Mouse (Mus musculus): ENCODE data around the gene Crkl.
"Not testable (repeated sequence)": the region's sequence is repeated elsewhere in the genome, so short reads cannot be mapped to it uniquely, and the experiment has no call there.

The Crkl gene

DNA sequence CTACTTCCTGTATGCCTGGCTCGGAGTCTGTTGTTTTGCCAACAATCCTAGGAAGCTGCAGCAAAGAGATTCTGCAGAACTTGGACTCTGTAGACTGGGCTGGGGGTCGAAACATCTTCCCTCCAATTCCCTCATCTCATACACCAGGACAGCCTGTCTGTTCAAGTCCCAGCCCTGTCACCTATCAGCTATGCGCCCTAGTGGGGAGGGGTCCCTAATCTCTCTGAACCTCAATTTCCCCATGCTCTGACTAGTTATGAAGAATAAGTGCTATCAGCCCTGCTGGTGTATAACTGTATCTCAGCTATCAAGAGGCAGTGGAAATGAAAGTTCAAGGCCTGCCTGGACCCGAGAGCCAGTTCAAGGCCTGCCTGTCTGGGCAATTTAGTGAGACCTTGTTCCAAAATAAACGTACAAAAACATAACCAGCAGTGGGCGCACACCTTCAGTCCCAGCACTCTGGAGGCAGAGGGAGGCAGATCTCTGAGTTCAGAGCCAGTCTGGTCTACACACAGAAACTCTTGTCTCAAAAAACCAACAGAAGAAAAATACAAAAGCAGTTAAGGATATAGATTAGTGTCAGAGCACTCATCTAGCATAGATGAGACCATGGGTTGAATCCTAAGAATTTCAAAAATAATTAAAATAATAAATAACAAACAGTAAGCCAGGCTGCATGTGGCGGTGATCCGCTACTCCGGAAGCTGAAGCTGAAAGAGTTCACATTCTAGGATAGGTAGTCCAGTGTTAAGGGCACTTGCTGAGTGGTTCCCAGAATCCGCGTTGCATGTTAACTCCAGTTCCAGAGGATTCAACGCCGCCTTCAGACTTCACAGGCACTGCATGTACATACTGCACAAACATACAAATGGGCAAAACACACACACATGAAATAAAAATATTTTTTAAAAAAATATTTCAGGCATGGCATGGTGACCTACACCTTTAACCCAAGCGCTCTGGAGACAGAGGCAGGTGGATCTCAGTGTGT is 37.0 kb downstream of the Crkl start:
- DNase-seq, result peak in 1 of 2 experiments; percentile 26

- peak; percentile 26 to 46 for DNase-seq
Observed at GRCm38 (mm10) chr16:17489469-17490111, 37.8 kb downstream of the Crkl start, which contains the start of gene Aifm3. Gene Aifm3 (plus strand): TSS chr16:17489611.

DNA sequence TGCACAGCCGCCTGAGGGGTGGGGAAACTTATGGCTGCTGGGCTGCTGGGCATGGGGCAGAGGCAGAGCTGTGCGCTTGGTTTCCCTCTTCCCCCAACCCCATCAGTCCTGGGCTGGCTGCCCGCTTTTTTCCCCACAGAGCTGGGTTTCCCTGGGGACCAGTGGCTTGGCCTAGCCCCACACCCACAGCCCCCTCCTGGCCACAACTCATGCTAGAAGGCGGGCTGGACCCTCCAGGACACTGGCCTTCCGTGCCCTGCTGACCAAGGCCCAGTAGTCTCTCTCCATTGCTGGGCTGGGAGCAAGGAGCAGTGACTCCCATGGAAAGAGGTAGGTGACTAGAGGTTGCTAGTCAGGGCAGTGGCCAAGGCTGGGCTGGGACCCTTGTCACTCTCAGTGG is 39.4 kb downstream of the Crkl start:
- no peak for DNase-seq

DNA sequence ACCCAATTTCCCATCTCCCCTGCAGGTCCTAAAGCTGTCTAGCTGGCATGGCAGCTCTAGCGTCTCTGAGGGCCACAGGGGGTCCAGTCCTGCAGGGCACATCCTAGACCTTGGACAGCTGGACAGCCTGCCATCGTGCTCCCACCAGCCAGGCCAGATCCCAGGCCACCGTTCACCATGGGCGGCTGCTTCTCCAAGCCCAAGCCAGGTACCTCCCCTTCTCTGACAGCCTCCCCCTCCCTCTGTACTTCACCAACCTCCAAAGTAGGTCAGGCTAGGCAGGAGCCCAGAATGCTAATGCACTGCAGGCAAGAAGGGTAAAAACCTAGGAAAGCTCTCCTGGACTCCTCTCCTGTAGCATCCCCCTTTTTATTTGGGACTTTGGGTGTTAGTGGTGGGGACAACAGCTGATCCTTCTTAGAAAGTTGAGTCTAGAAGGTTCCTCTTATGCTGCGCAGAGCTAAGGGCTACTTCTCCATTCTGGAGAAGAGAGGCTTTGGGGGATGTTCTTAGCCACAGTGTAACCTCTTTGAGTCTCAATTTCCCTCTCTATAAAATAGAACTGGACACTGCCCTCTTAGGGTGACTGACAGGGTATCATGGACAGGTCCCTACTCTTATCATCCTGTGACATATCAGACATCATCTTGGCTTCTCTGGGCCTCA is 40.2 kb downstream of the Crkl start:
- DNase-seq, result no peak

- DNase-seq, result peak; percentile 47 to 70
Observed at GRCm38 (mm10) chr16:17496499-17497305, 44.9 kb downstream of the Crkl start.

DNA sequence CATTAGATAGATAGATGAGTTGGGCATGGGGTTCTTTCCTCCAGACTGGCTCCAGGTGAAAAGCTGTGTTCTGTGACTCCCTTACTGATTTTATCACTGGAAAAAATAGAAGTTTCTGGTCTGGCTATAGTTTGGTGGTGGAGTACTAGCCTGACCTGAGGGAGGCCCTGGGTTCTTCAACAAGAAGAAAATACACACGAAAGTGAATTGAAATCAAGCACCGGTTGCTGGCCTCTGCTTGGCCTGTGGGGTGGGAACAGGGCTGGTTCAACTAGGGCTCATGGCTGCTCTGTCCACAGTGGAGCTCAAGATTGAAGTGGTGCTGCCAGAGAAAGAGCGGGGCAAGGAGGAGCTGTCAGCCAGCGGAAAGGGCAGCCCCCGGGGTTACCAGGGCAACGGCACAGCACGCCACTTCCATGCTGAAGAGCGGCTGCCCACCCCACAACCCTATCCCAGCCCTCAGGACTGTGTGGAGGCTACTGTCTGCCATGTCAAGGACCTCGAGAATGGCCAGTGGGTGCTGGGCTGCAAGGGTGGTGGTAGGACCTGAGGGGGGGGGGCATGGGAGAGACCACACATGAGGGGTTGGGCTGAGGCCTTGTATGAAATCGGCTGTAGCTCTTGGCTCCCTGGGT is 47.6 kb downstream of the Crkl start:
- DNase-seq, result no peak

GRCm38 (mm10) chr16:17502681-17503080 is 50.9 kb downstream of the Crkl start:
- DNase-seq, result no peak

GRCm38 (mm10) chr16:17507018-17507552 is 55.3 kb downstream of the Crkl start:
- DNase-seq, result no peak

DNA sequence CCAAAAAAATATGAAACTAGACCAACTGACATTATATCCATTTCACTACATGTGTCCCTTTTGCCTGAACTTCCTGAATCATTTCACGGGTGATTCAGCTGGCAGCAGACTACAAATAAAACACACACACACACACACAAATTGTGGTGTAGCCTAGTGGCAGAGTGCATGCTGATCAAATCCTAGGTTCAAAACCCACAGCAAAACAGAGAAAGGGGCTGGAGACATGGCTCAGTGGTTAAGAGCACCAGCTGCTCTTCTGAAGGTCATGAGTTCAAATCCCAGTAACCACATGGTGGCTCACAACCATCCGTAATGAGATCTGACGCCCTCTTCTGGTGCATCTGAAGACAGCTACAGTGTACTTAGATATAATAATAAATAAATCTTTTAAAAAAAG is 56.2 kb downstream of the Crkl start:
- not testable (repeated sequence) for DNase-seq

GRCm38 (mm10) chr16:17508546-17509239 is 56.9 kb downstream of the Crkl start, which contains the start of gene Lztr1:
Gene Lztr1 (plus strand): TSS chr16:17508688.
- DNase-seq, result peak; percentile 91

GRCm38 (mm10) chr16:17509240-17509597 is 57.4 kb downstream of the Crkl start:
- peak in 1 of 2 experiments; percentile 20 for DNase-seq

DNA sequence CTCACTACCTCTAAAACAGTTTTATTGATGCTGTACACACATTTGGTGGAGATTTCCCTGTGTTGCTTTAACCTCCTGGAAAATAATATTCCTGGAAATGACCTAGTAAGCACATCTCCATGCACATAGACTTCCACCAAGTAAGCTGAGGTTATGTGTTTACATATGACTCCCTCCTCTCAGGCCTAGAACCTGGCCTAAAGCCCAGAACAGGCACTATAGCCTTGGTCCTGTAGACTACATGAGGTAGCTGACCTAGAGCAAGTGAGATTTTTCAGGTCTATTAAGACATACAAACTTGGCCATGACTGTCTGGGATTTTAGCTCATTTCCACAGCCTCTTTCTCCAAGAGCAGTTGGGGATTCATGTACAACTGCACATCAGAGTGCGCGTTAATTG is 58.4 kb downstream of the Crkl start:
- no peak for DNase-seq

GRCm38 (mm10) chr16:17510686-17511085 is 58.9 kb downstream of the Crkl start:
- DNase-seq, result peak in 1 of 2 experiments; percentile 24

DNA sequence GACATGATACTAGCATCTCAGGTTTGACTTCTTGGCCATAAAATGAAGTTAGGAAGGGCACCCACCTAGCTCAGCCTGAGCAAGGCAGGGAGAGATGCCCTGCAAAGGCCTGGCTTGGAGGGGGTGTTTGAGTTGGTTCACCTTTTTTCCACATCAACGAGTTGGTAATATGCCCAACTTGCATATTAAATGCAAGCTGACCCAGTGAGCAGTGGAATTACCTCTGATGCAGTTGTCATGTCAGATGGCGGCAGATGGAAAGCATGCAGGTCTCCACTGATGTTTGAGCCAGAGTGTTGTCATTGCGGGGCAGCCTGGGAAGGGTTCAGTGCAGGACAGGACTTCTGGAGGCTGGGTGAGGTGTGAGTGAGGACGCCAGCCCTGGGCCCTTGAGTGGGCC is 59.6 kb downstream of the Crkl start:
- DNase-seq, result no peak

- DNase-seq, result no peak
Observed at GRCm38 (mm10) chr16:17518910-17519309, 67.1 kb downstream of the Crkl start.

GRCm38 (mm10) chr16:17524156-17524555 is 72.4 kb downstream of the Crkl start:
- DNase-seq, result no peak

DNA sequence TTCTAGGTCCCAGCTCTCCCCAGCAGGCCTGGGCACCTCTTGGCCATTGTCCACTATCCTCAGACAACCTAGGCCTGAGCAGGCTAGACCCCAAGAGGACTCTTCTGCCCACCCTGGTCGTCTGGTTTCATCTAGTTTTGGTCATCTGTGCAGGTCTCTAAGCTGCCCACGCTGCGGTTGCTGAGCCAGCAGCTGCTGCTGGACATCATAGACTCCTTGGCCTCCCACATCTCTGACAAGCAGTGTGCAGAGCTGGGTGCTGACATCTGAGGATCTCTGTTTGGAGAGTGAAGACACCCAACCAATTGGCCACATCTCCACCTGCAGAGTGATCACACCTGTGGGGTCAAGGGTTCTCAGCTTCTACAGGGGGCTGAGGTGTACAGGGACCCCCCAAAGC is 73.7 kb downstream of the Crkl start:
- no peak for DNase-seq

DNA sequence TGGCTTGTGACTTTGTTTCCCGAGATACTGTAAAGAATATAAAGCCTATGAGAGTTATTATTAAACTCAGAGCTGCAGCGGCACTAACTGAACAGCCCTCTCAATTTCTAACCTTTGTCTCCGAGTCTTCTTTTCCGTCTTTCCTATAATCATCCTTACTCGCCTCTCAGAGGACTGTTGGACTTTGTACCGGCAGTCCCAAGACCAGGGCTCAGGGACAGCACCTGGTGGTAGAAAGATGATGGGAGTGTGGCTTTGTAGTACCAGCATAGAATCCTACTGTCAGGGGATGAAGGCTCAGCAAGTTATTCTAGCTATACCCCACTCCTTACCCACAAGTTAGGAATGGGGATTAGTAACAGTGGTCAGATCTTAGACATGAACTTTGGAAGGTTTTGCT is 74.4 kb downstream of the Crkl start:
- no peak for DNase-seq

GRCm38 (mm10) chr16:17527606-17528005 is 75.8 kb downstream of the Crkl start:
- DNase-seq, result no peak

DNA sequence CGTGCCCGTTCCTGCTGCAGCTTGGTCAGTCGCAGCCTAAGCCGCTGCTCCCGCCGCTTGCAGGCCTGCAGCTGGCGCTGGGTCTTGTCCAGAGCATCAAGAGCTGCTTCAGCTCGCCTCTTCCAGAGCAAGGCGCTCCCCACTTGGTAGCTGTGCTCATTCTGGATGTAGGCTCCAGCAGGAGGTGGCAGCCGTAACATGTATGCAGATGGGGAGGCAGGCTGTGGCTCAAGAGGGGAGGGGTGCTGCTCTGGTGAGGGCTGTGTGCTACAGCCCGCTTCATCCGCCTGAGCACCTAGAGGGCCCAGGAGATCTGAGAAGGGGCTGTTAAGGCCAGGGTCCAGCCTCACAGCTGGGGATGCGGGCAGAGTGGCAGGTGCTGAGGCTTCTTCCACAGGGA is 76.5 kb downstream of the Crkl start:
- DNase-seq, result no peak

DNA sequence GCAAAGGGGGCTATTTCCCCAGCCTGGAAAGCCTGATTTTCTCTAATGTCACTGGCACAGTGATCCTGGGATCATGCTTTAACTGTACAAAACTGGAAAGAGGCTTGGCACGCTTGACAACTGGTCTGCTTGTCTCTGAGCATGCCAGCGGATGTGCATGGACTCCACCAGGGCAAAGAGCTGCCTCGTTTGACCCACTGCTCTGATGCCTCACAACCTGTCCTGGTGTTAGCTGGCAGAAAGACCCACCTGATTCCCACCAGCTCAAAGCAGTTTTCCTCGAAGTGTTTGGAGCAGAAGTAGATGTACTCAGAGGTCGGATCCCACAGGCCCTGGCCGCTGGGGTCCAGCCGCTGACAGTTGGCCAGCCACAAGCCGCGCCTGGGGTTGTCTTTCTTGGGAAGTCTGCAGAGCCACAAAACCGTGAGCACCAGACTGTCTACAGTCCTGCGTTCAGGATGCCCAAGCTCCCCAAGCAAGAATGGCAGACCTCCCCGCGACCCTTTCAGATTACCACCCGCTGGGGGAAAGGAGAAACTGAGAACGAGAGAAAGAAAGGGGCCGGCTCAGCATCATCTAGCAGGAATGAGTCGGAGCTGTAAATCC is 78.3 kb downstream of the Crkl start:
- no peak for DNase-seq
